ENCODE assay signal across 20 mouse cellular contexts in the genomic region with DNA sequence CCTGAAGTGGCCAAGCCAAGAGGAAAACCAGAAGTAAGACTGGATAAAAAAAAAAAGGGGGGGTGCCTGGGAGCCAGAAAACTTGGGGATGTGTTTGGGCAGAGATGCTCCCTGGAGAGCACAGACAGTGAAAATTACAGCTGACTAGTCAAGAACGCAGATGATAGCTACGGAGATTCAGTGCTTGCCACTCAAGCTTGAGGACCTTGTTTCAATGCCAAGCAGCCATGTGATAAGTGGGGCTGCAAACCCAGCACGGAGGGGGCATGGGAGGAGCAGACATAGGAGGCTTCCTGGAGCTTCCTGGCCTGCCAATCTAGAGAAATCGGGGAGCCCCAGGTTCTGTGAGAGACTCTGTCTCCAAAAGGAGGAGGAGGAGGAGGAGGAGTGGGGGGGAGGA.
DNase-seq lines count a peak whose midpoint lies in the region; ATAC-seq and TF ChIP-seq lines count a peak whose summit lies in the region.
"Had no signal": no experiment of that assay in that cellular context is flagged by ENCODE, and none has a peak within 500 bp of the region (broad histone marks: within the 10 kb centered on the region; RNA-seq: fewer than 3 reads in every experiment).

No protein-coding gene starts in this region.

- H3K4me1 ChIP-seq in forebrain, embryonic 13.5 days = peaks cover 22% of the 10 kb centered on the region
- peaks cover 13% of the 10 kb centered on the region; the same call in 1 of the 2 replicates for H3K4me1 ChIP-seq in forebrain, embryonic 11.5 days (replicated peaks; ENCODE audit: control insufficient read depth, insufficient read depth, low read length)
- peaks cover 8% of the 10 kb centered on the region; the same call in 1 of the 2 replicates for H3K4me1 ChIP-seq in lung, embryonic 14.5 days (ENCODE audit: insufficient read depth)
- H3K4me1 ChIP-seq in embryonic facial prominence, embryonic 12.5 days = peaks cover 11% of the 10 kb centered on the region
- H3K4me1 ChIP-seq: megakaryocyte, embryonic 14.5 days had no signal

- no peak overlapping the region for H3K4me3 ChIP-seq in forebrain, embryonic 13.5 days
- no peak overlapping the region for H3K4me3 ChIP-seq in forebrain, embryonic 11.5 days (ENCODE audit: low read depth, low read length)
- H3K4me3 ChIP-seq in lung, embryonic 14.5 days (ENCODE audit: low read depth, low read length) = no peak overlapping the region
- H3K4me3 ChIP-seq in embryonic facial prominence, embryonic 12.5 days = no peak overlapping the region
- H3K4me3 ChIP-seq: erythroblast, embryonic 14.5 days; kidney, embryonic 15.5 days; megakaryocyte, embryonic 14.5 days had no signal

- 0 out of 2 replicates have a peak overlapping the region, but pooled peaks have one; percentile 5 for H3K4me2 ChIP-seq in forebrain, embryonic 13.5 days
- no peak overlapping the region for H3K4me2 ChIP-seq in forebrain, embryonic 11.5 days (ENCODE audit: low read depth, low read length, severe bottlenecking)
- no peak overlapping the region for H3K4me2 ChIP-seq in lung, embryonic 14.5 days
- H3K4me2 ChIP-seq in embryonic facial prominence, embryonic 12.5 days (replicated peaks) = no peak overlapping the region
- H3K4me2 ChIP-seq: heart, embryonic 11.5 days; kidney, embryonic 15.5 days had no signal

- H3K36me3 ChIP-seq in forebrain, embryonic 13.5 days (ENCODE audit: poor library complexity, severe bottlenecking) = no peaks in the 10 kb centered on the region
- no peaks in the 10 kb centered on the region for H3K36me3 ChIP-seq in forebrain, embryonic 11.5 days (ENCODE audit: control insufficient read depth, insufficient read depth, low read length)
- H3K36me3 ChIP-seq in lung, embryonic 14.5 days (ENCODE audit: insufficient read depth) = no peaks in the 10 kb centered on the region
- no peaks in the 10 kb centered on the region for H3K36me3 ChIP-seq in embryonic facial prominence, embryonic 12.5 days
- H3K36me3 ChIP-seq: kidney, embryonic 15.5 days had no signal

- no peak for TF ChIP-seq CTCF in lung, embryonic 14.5 days (IDR thresholded peaks at IDR 0.05; ENCODE audit: low read depth)

- DNase-seq in forebrain, embryonic 11.5 days (ENCODE audit: low spot score) = no peak
- DNase-seq in lung, embryonic 14.5 days = peak; percentile 38
- no peak for DNase-seq in lung, postnatal 14 days
- peak; percentile 33 for DNase-seq in brain, adult 2 months (ENCODE audit: low read depth, low spot score)
- no peak for DNase-seq in T-cell, adult 2 months (ENCODE audit: low spot score)
- DNase-seq in layer of hippocampus, adult 18-20 months (ENCODE audit: low spot score in 2 of 2) = no peak
- DNase-seq: adrenal gland, adult 2 months; cerebellum, adult 18-20 months; gastrocnemius, postnatal 10 days; kidney, adult 11 months; kidney, postnatal 36 days; lung, postnatal 36 days; right cerebral cortex, postnatal 14 days; spleen, adult 18-20 months had no signal

- 0 out of 2 replicates have a peak, but pooled peaks have one; percentile 33 for ATAC-seq in forebrain, embryonic 13.5 days
- ATAC-seq in forebrain, embryonic 11.5 days (replicated peaks; ENCODE audit: low FRiP score) = no peak
- no peak for ATAC-seq in lung, embryonic 14.5 days (ENCODE audit: insufficient read depth)
- ATAC-seq in embryonic facial prominence, embryonic 12.5 days (ENCODE audit: insufficient number of reproducible peaks, insufficient read depth, low FRiP score, low TSS enrichment) = no peak

- H3K27me3 ChIP-seq in forebrain, embryonic 13.5 days = no peaks in the 10 kb centered on the region
- no peaks in the 10 kb centered on the region for H3K27me3 ChIP-seq in forebrain, embryonic 11.5 days (ENCODE audit: control insufficient read depth, insufficient read depth, low read length)
- H3K27me3 ChIP-seq in lung, embryonic 14.5 days (ENCODE audit: insufficient read depth, low read length) = no peaks in the 10 kb centered on the region
- no peaks in the 10 kb centered on the region for H3K27me3 ChIP-seq in embryonic facial prominence, embryonic 12.5 days

- 26% methylated on average over 4 of the region's 4 CpGs for WGBS in forebrain, embryonic 13.5 days
- WGBS in forebrain, embryonic 11.5 days = 61% methylated on average over 4 of the region's 4 CpGs
- WGBS in lung, embryonic 14.5 days = 47% methylated on average over 4 of the region's 4 CpGs
- 63% methylated on average over 4 of the region's 4 CpGs for WGBS in embryonic facial prominence, embryonic 12.5 days

- H3K9me3 ChIP-seq in forebrain, embryonic 13.5 days (replicated peaks) = no peaks in the 10 kb centered on the region
- no peaks in the 10 kb centered on the region for H3K9me3 ChIP-seq in forebrain, embryonic 11.5 days (ENCODE audit: control insufficient read depth, low read length)
- H3K9me3 ChIP-seq in lung, embryonic 14.5 days (ENCODE audit: low read depth, low read length) = no peaks in the 10 kb centered on the region
- no peaks in the 10 kb centered on the region for H3K9me3 ChIP-seq in embryonic facial prominence, embryonic 12.5 days
- H3K9me3 ChIP-seq: kidney, embryonic 15.5 days; megakaryocyte, embryonic 14.5 days had no signal

- no peak overlapping the region for H3K9ac ChIP-seq in forebrain, embryonic 13.5 days
- H3K9ac ChIP-seq in forebrain, embryonic 11.5 days (ENCODE audit: low read length) = no peak overlapping the region
- no peak overlapping the region for H3K9ac ChIP-seq in lung, embryonic 14.5 days
- H3K9ac ChIP-seq in embryonic facial prominence, embryonic 12.5 days = no peak overlapping the region; the same call in 1 of the 2 replicates
- H3K9ac ChIP-seq: kidney, embryonic 15.5 days had no signal

- no peak overlapping the region for H3K27ac ChIP-seq in forebrain, embryonic 13.5 days
- H3K27ac ChIP-seq in forebrain, embryonic 11.5 days (ENCODE audit: low read depth, low read length) = no peak overlapping the region
- no peak overlapping the region for H3K27ac ChIP-seq in lung, embryonic 14.5 days (ENCODE audit: low read depth)
- peak overlapping the region; percentile 50; the same call in 1 of the 2 replicates for H3K27ac ChIP-seq in embryonic facial prominence, embryonic 12.5 days
- H3K27ac ChIP-seq: kidney, embryonic 15.5 days had no signal

Comparison
In these comparisons a context has a peak if more than half of its experiments do, and no peak if none do; other contexts are left out.
1. DNase-seq: peak in lung, embryonic 14.5 days (single experiment) and brain, adult 2 months (single experiment); none in forebrain, embryonic 11.5 days (single experiment), lung, postnatal 14 days (single experiment), T-cell, adult 2 months (single experiment) and layer of hippocampus, adult 18-20 months (0 of 2).